Mouse (Mus musculus): ENCODE data around the gene Ggnbp2.

DNA sequence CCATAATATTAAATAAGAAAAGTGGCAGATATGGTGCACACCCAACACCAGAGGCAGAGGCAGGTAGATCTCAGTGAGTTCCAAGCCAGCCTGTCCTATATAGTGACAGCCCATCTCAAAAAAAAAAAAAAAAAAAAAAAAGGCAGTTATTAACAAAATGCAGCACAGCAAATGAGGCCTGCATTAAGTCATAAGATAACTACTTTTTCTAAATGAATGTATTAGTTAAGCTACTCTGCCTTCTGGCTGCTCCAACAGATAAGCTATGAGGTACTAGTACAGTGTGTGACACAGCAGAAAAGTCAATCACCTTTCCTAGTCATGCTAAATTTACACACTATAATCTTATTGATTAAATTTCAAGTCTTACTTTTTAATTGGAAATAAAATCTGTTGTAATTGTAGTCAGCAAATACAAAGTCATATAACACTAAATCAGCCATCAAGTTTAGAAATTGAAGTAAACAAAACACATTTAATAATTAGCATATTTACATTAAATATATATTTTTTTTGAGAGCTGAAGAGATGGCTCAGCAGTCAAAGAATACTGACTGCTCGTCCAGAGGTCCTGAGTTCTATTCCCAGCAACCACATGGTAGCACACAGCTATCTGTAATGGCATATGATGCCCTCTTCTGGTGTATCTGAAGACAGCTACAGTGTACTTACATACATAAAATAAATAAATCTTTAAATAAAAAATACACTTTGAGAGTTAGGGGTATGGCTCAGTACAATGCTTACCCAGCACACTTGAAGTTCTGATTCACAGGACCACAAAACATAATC, 2.6 kb upstream of the Ggnbp2 start:
- TF ChIP-seq CTCF (IDR thresholded peaks at IDR 0.05; ENCODE audit: low read depth) (peak; percentile 48; the same call in 1 of the 2 replicates), EP300 (IDR thresholded peaks at IDR 0.05; ENCODE audit: low read depth) (peak; percentile 90)
